Mouse (Mus musculus) forebrain, embryonic 11.5 days (tissue): ENCODE data around the gene Mrps18c. TPM values are rescaled to one million over a fixed set of nuclear protein-coding genes. Genes with fewer than 3 reads are reported as not detected.
A peak's percentile ranks its signal among the peaks of the same experiment; 100 is the strongest.

ENCODE experiments used
- ATAC-seq: fragments of 200-750 bp; cut with Nextera tagmentation; replicated peaks from 2 replicates; pipeline ENCODE4 v1.8.0; 2017; ENCODE audit warnings: moderate TSS enrichment; ENCODE audit not compliant: low FRiP score
- DNase-seq: peaks from one replicate; pipeline ENCODE4 v3.0.0-alpha.2; 2017; ENCODE audit warnings: low spot score
- H3K27ac ChIP-seq: fragments of 300-500 bp; sonication (generic); 2 replicates; pipeline ENCODE4 v1.5.1; 2014; ENCODE audit warnings: low read depth, low read length
- H3K27me3 ChIP-seq: fragments of 300-500 bp; sonication (generic); 2 replicates; pipeline ENCODE4 v1.6.1; 2014; ENCODE audit warnings: mild to moderate bottlenecking, low read length, mixed read lengths; ENCODE audit not compliant: control insufficient read depth, insufficient read depth
- H3K36me3 ChIP-seq: fragments of 300-500 bp; sonication (generic); 2 replicates; pipeline ENCODE4 v1.6.1; 2014; ENCODE audit warnings: mild to moderate bottlenecking, low read length, moderate library complexity, mixed read lengths; ENCODE audit not compliant: control insufficient read depth, insufficient read depth
- H3K4me1 ChIP-seq: fragments of 300-500 bp; sonication (generic); replicated peaks from 2 replicates; pipeline ENCODE4 v1.6.1; 2014; ENCODE audit warnings: low read length, mixed read lengths; ENCODE audit not compliant: control insufficient read depth, insufficient read depth
- H3K4me2 ChIP-seq: fragments of 300-500 bp; sonication (generic); 2 replicates; pipeline ENCODE4 v1.6.1; 2014; ENCODE audit warnings: low read depth, mild to moderate bottlenecking, low read length, moderate library complexity, mixed read lengths; ENCODE audit not compliant: severe bottlenecking
- H3K4me3 ChIP-seq: fragments of 300-500 bp; sonication (generic); 2 replicates; pipeline ENCODE4 v1.5.1; 2014; ENCODE audit warnings: low read depth, low read length
- H3K9ac ChIP-seq: fragments of 300-500 bp; sonication (generic); 2 replicates; pipeline ENCODE4 v1.6.1; 2014; ENCODE audit warnings: low read length
- H3K9me3 ChIP-seq: fragments of 300-500 bp; sonication (generic); 2 replicates; pipeline ENCODE4 v1.6.1; 2016; ENCODE audit warnings: low read length, mixed read lengths; ENCODE audit not compliant: control insufficient read depth
- WGBS: fragments of 180-500 bp; shearing (Covaris S2); extraction: QIAGEN DNeasy Blood & Tissue Kit; methylation state at CpG from one replicate; pipeline ENCODE4 v1.1.7; 2014; 5-methylcytosine and 5-hydroxymethylcytosine counted together
- polyA plus RNA-seq: library from polyadenylated mRNA; unstranded; fragments of >200 nt; fragmentation: Nextera tagmentation; extraction: Ambion mirVana; gene quantifications from 2 replicates; pipeline ENCODE4 v1.2.1, GENCODE M21; 2014

The Mrps18c gene
- polyA plus RNA-seq = 164 and 175 TPM in 2 replicates

DNA sequence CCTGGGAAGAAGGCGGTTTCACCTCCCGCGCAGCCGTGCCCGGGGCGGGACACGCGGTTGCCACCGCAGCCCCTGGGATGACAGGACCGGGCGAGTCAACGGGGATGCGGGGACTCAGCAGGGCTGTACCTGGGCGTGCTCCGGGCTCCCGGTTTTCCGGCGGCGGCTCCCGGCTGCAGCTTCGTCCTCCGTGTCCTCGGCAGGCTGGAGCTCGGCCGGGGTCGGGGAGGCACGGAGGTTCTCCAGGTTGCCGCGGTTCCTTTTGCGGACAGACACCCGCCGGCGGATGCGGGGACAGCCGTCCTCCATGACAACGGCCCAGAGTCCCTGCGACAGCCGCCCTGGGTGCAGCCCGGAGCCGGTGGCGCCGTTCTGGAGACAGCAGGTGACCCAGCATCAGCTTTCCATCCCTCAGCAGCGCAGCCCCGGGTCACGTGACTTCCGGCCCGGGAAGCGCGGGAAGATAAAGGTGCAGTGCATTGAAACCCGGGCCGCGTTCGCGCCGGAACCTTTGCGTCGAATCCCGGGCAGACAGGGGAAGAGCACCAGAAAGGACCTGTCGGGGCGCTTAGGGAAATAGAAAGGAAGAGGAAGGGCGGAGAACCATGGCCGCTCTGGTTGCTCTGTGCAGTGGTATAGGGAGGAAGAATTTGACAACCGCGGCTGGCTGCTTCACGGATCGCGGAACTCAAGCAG, at the start of gene Mrps18c, which contains the start of gene Helq:
Gene Mrps18c (plus strand): TSS at position 463 of the 696 bp plus-strand sequence.
Gene Helq (minus strand): TSS at position 434 of the 696 bp plus-strand sequence.
- ATAC-seq (peak; percentile 96), DNase-seq (peak; percentile 96)
- H3K4me1 ChIP-seq = peaks cover 5% of the 10 kb centered on the region; the same call in 1 of the 2 replicates
- H3K36me3 ChIP-seq = no peaks in the 10 kb centered on the region; the same call in 1 of the 2 replicates
- under 1% methylated on average over 67 of the region's 67 CpGs for WGBS
- H3K4me3 ChIP-seq = peak within 1 kb of the TSS; percentile 65
- H3K27me3 ChIP-seq = no peaks in the 10 kb centered on the region
- H3K9ac ChIP-seq = peak within 1 kb of the TSS; percentile 83
- no peak within 1 kb of the TSS for H3K27ac ChIP-seq
- no peaks in the 10 kb centered on the region for H3K9me3 ChIP-seq
- H3K4me2 ChIP-seq = peak within 1 kb of the TSS; percentile 65

DNA sequence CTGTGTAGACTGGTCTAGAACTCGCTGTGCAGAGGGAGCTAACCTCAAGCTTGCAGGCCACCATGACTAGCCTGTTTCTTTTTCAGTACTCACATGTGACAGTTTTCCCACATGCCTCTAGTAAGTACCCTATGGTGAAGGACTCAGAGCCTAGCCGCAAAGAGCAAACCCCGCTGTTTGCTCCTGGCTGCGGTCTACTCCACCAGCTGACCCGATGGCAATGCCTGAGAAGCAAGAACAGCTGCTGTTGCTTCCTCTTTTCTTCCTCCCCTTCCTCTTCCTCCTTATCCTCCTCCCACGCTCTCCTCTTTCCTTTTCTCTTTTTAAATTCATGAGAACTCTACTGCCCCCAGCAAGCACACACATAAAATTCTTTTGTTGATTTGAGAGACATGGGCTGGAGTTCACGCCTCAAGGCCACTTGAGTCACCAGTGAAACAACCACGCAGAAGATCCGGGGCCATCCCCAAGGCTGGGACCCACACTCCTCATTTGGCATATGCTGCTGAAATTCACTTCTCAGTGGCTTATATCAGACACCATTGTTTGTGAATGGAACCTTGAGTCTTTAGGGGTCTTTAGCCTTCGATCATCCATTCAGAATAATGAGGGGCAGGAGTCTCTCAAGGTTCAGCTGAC, 47.7 kb upstream of the Mrps18c start:
- no peak for ATAC-seq
- WGBS = 85% methylated on average over 10 of the region's 10 CpGs

DNA sequence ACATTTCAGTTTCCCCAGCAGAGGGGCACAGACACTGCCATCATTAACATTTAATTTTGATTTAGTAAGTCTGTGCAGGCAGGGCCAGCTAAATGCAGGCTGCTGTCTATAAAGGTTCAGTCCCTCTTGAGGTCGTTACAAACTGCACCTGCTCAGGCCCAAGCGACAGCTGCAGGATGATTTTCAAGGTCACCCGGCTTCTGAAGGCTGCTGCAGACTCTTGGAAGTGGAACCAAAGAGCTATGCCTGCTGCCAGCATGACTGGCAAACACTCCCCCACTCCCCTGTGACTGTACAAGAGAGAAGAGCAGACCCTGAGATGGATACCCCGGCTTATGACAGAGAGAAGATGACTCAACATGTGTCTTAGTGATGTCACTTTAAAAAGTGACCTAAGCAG, 46.8 kb upstream of the Mrps18c start:
- H3K36me3 ChIP-seq = no peaks in the 10 kb centered on the region
- DNase-seq = no peak
- H3K4me3 ChIP-seq = no peak overlapping the region
- WGBS = 68% methylated on average over 4 of the region's 4 CpGs
- no peaks in the 10 kb centered on the region for H3K27me3 ChIP-seq
- H3K4me2 ChIP-seq = no peak overlapping the region
- no peaks in the 10 kb centered on the region for H3K9me3 ChIP-seq
- ATAC-seq = no peak
- H3K27ac ChIP-seq = no peak overlapping the region
- no peak overlapping the region for H3K9ac ChIP-seq
- no peaks in the 10 kb centered on the region for H3K4me1 ChIP-seq

More for the DNA sequence above, 47.7 kb upstream of the Mrps18c start:
- no peaks in the 10 kb centered on the region for H3K4me1 ChIP-seq
- no peak overlapping the region for H3K4me2 ChIP-seq
- no peaks in the 10 kb centered on the region for H3K36me3 ChIP-seq
- H3K27me3 ChIP-seq = no peaks in the 10 kb centered on the region
- DNase-seq = no peak
- no peak overlapping the region for H3K9ac ChIP-seq
- no peak overlapping the region for H3K4me3 ChIP-seq
- no peaks in the 10 kb centered on the region for H3K9me3 ChIP-seq
- no peak overlapping the region for H3K27ac ChIP-seq

DNA sequence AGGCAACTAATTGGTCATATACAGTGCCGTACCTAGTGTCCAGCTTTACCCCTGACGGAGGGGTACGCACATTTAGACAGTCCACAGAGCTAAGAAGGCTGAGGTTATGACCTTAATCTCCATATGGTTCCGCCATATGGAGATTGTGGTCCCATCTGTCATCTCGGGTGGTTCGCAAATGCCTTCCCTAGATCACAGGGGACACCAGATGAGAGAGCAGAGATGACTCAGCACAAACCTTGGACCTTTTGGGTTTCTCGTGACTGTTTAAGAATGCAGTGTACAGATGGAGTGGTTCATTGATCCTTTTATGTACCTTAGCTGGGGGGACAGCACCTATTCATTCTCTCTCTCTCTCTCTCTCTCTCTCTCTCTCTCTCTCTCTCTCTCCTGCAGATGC, 45.0 kb upstream of the Mrps18c start:
- Histone ChIP-seq H3K4me1 (no peaks in the 10 kb centered on the region), H3K27ac (no peak overlapping the region), H3K4me3 (no peak overlapping the region), H3K9ac (no peak overlapping the region), H3K4me2 (no peak overlapping the region), H3K27me3 (no peaks in the 10 kb centered on the region), H3K36me3 (no peaks in the 10 kb centered on the region), H3K9me3 (no peaks in the 10 kb centered on the region)
- DNase-seq (no peak), ATAC-seq (0 out of 2 replicates have a peak, but pooled peaks have one; percentile 30)
- WGBS = 74% methylated on average over 7 of the region's 7 CpGs

DNA sequence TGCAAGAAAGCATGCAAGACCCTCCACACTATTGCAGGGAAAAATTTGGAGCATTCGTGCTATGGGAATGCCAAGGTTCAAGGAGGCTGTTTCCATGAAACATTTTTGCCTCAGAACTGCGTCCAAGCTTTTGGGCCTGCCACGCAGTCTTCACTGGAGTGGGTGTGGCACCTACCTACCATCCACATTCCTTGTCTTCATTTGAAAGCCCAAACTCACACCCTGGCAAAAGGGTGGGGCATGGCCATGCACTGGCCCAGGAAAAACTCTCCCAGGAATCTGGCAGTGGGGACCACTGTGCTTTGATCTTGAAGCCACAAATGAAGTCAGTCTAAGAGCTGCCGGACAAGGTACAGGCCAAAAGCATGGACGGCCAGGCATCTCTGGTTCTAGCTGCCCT, 40.3 kb upstream of the Mrps18c start:
- H3K36me3 ChIP-seq = no peaks in the 10 kb centered on the region; the same call in 1 of the 2 replicates
- WGBS = 95% methylated on average over 5 of the region's 5 CpGs

DNA sequence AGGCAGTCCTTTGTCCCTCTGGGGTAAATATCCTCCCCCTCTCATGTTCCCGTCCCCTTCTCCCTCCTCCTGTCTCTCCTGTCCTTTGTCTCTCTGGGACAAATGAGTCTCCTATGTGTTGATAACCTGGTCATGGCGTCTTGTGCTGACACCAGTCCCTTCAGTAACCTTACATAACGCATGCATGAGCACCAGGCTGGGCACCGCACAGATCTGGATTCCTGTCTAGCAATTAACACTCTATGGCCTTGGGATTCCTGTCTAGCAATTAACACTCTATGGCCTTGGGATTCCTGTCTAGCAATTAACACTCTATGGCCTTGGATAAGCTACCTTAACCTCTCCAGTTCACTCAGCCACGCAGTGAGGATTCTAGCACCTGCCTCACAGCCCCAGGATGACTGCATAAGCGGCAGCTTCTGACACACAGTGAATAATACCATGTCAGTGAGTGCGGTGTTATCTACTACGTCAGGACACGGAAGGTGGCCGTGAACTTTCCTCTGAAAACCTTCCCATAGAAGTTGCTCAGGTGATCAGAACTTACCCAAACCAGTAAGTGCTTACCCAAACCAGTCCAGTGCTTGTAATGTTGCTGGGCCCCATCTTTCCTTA, 38.3 kb upstream of the Mrps18c start:
- H3K9ac ChIP-seq = no peak overlapping the region
- H3K27me3 ChIP-seq = no peaks in the 10 kb centered on the region
- ATAC-seq (peak; percentile 60; the same call in 1 of the 2 replicates), DNase-seq (no peak)
- no peaks in the 10 kb centered on the region for H3K9me3 ChIP-seq
- peak overlapping the region; percentile 18; the same call in 1 of the 2 replicates for H3K27ac ChIP-seq
- H3K4me3 ChIP-seq = no peak overlapping the region
- WGBS = 87% methylated on average over 10 of the region's 10 CpGs
- H3K36me3 ChIP-seq = no peaks in the 10 kb centered on the region; the same call in none of the 2 replicates
- no peak overlapping the region for H3K4me2 ChIP-seq
- H3K4me1 ChIP-seq = no peaks in the 10 kb centered on the region

More for the DNA sequence above, 40.3 kb upstream of the Mrps18c start:
- Histone ChIP-seq H3K4me3 (no peak overlapping the region), H3K9me3 (no peaks in the 10 kb centered on the region), H3K9ac (no peak overlapping the region), H3K4me2 (no peak overlapping the region), H3K4me1 (no peaks in the 10 kb centered on the region), H3K27ac (no peak overlapping the region), H3K27me3 (no peaks in the 10 kb centered on the region)
- no peak for DNase-seq
- no peak for ATAC-seq

DNA sequence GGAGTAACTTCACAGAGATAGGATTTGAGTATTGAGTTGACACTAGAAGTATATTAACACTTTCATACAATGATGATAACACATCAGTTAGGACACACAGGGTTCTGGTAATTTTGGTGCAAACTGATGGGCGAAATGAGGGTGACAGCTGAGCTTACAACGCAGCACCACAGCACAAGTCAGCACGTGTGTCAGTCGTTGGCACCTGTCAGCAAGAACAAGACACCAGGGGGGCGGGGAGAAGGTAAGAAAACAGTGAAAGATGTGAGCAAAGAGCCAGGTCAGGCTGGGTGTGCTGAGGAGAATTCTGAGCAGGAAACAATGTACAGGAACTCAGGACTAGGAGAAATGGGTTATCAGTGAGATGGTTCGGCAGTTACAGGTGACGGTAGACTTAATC, 36.7 kb upstream of the Mrps18c start:
- H3K36me3 ChIP-seq = no peaks in the 10 kb centered on the region; the same call in none of the 2 replicates
- H3K4me3 ChIP-seq = no peak overlapping the region
- H3K9ac ChIP-seq = no peak overlapping the region
- no peaks in the 10 kb centered on the region for H3K27me3 ChIP-seq
- ATAC-seq (no peak), DNase-seq (no peak)
- H3K27ac ChIP-seq = no peak overlapping the region
- H3K4me1 ChIP-seq = no peaks in the 10 kb centered on the region
- 90% methylated on average over 7 of the region's 7 CpGs for WGBS
- no peaks in the 10 kb centered on the region for H3K9me3 ChIP-seq
- H3K4me2 ChIP-seq = no peak overlapping the region

DNA sequence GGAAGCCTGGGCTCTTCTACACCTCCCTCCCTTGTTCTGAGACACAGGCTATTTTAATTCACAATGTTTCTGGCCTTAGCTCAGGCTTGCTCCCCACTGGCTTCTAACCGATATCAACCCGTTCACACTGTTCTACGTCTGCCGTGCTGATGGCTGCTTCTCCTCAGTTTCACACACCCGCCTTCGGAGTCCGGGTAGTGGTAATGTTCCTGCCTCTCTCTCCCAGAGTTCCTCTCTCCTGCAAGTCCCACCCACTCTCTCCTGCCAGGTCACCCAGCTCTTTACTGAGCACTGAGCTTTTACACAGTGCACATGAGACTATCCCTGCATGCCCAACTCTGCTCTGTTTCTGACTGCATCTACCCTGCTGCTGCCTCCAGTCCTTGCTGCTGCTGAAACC, 32.4 kb upstream of the Mrps18c start:
- 92% methylated on average over 7 of the region's 7 CpGs for WGBS
- Histone ChIP-seq H3K36me3 (peaks cover 5% of the 10 kb centered on the region), H3K4me1 (no peaks in the 10 kb centered on the region), H3K9ac (no peak overlapping the region), H3K27me3 (no peaks in the 10 kb centered on the region), H3K4me3 (no peak overlapping the region), H3K4me2 (no peak overlapping the region), H3K27ac (no peak overlapping the region), H3K9me3 (no peaks in the 10 kb centered on the region)
- ATAC-seq (no peak), DNase-seq (no peak)
